Mouse (Mus musculus) G1E (cell line): Measurements from ENCODE around the gene Sugp1.

Experiments
- CTCF ChIP-seq: IDR thresholded peaks from 2 replicates; pipeline ENCODE4 v1.5.1; 2012; ENCODE audit warnings: low read depth, low read length, inconsistent platforms, mixed read lengths
- GATA1 ChIP-seq: IDR thresholded peaks from 2 replicates; pipeline ENCODE4 v1.6.1; 2012; ENCODE audit warnings: borderline replicate concordance, low read length, inconsistent platforms, mixed read lengths
- GATA2 ChIP-seq: IDR thresholded peaks from 2 replicates; pipeline ENCODE4 v1.6.1; 2012; ENCODE audit warnings: low read depth, low read length, inconsistent platforms, borderline replicate concordance
- POLR2AphosphoS5 ChIP-seq: IDR thresholded peaks from 2 replicates; pipeline ENCODE4 v1.6.1; 2012; ENCODE audit warnings: low read depth, low read length, inconsistent platforms; ENCODE audit not compliant: insufficient replicate concordance
- TAL1 ChIP-seq: conservative IDR thresholded peaks from 2 replicates; pipeline ENCODE4 v1.6.1; 2012; ENCODE audit warnings: low read depth, low read length, inconsistent platforms, mixed read lengths

DNA sequence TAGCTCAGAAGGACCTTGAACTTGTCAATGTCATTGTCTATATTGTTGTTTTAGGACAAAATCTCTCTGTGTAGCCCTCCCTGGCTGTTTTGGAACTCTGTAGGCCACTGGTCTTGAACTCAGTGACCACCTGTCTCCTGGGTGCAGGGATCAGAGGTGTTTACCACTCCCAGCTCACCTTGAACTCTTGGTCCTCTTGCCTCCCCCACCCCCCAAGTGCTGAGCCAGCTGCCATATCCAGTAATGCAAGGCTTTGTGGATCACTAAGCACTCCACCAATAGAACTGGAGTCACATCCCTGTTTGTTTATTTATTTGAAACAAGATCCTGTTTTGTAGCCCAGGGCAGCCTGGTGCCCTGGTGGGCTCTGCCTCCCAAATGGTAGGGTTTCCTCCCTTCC is 38.3 kb upstream of the Sugp1 start:
- TF ChIP-seq CTCF (no peak), GATA2 (no peak), POLR2AphosphoS5 (no peak), GATA1 (no peak), TAL1 (no peak)
